Mouse (Mus musculus) spleen, adult 12 weeks (tissue): ENCODE measurements at regions not wholly inside any gene's neighbourhood (a gene's known extent, or its start where the extent isn't known, plus 50 kb on each side); places are given as distances from the start of the nearest gene placed in this dataset.
"Not testable (repeated sequence)": the region's sequence is repeated elsewhere in the genome, so short reads cannot be mapped to it uniquely, and the experiment has no call there.

Experiments used
- DNase-seq: peaks from one replicate; pipeline ENCODE4 v3.0.0; 2022; ENCODE audit warnings: low spot score

GRCm38 (mm10) chr10:117567379-117568137 is 61.7 kb upstream of the Cpm start:
- no peak for DNase-seq

- DNase-seq = no peak
Observed at GRCm38 (mm10) chr10:117566648-117567378, 62.5 kb upstream of the Cpm start.

GRCm38 (mm10) chr10:117566204-117566603 is 63.1 kb upstream of the Cpm start:
- DNase-seq = no peak

- DNase-seq = no peak
Observed at GRCm38 (mm10) chr10:117565529-117566086, 63.7 kb upstream of the Cpm start.

- no peak for DNase-seq
Observed at GRCm38 (mm10) chr10:117565110-117565509, 64.2 kb upstream of the Cpm start.

- DNase-seq = no peak
Observed at GRCm38 (mm10) chr10:117564118-117565040, 64.9 kb upstream of the Cpm start.

GRCm38 (mm10) chr10:117563429-117564117 is 65.7 kb upstream of the Cpm start:
- no peak for DNase-seq

- DNase-seq = not testable (repeated sequence)
Observed at GRCm38 (mm10) chr10:117562850-117563248, 66.5 kb upstream of the Cpm start.

- DNase-seq = no peak
Observed at GRCm38 (mm10) chr10:117561909-117562849, 67.1 kb upstream of the Cpm start.

GRCm38 (mm10) chr10:117561279-117561820 is 68.0 kb upstream of the Cpm start:
- no peak for DNase-seq

- DNase-seq = no peak
Observed at GRCm38 (mm10) chr10:117560396-117561278, 68.7 kb upstream of the Cpm start.

GRCm38 (mm10) chr10:117559615-117560395 is 69.5 kb upstream of the Cpm start:
- peak; percentile 42 for DNase-seq

GRCm38 (mm10) chr10:117558891-117559614 is 70.2 kb upstream of the Cpm start:
- no peak for DNase-seq

- no peak for DNase-seq
Observed at GRCm38 (mm10) chr10:117558292-117558800, 71.0 kb upstream of the Cpm start.

GRCm38 (mm10) chr10:117557666-117558065 is 71.6 kb upstream of the Cpm start:
- DNase-seq = no peak

GRCm38 (mm10) chr10:117556851-117557542 is 72.3 kb upstream of the Cpm start:
- DNase-seq = no peak
